Mouse (Mus musculus) cerebellum, adult 9-10 months (tissue): ENCODE results near the gene Gpr15.
A peak's percentile ranks its signal among the peaks of the same experiment; 100 is the strongest.

Experiments used
- DNase-seq: peaks from one replicate; pipeline ENCODE4 v3.0.0; 2022

The Gpr15 gene

GRCm38 (mm10) chr16:58669917-58670630, 48.8 kb downstream of the Gpr15 start, which contains the start of gene Cpox:
Cpox (plus strand) TSS chr16:58670292.
- peak; percentile 80 for DNase-seq

GRCm38 (mm10) chr16:58669264-58669663, 49.6 kb downstream of the Gpr15 start:
- DNase-seq, result no peak

GRCm38 (mm10) chr16:58668586-58668985, 50.3 kb downstream of the Gpr15 start:
- no peak for DNase-seq
